Mouse (Mus musculus): ENCODE results near the gene Gm49325.

Gm49325 gene

DNA sequence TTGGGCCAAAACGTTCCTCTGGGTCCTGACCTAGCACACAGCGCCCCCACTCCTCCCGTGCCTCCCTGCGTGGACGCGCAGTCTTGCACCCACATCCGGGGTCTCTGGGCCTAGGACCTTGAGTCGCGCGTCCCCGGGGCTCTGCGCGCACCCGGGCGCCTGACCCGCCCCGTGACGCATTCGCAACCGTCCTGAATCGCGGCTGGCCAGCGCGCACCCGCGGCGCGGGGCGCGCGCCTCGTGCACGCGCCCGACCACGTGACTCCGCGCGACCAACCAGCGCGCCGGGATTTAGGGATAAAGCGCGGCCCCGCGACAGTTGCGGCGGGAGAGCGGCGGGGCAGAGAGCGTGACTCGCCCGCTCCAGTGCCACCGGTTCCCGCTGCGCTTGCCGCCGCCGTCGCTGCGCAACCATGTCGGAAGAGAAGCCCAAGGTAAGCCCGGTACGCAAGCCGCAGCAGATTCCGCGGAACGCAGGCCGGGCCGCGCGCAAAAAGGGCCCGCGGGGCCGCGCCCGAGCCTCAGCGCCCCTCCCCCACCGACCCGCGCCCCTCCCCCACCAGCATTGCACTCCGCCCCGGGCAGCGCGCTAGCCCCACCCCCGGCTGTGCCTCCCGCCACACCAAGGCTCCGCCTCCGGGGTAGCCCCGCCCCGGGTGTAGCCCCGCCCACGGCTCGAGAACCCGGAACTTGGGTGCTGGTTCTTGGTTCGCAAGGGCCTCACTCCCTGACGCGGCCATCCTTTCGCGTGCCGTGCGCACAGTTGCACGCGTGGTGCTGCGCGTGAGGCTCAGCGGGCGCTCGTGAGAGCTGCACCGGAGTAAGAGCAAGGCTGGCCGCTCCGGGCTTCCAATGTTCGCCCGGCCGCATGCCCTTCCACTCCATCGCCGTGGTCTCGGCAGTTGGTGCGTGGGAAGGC, at the start of gene Gm49325, which contains the start of gene Sumo3:
Gm49325 (plus strand) TSS at position 290 of the 919 bp plus-strand sequence.
Sumo3 (plus strand) TSS at position 190 of the 919 bp plus-strand sequence.
- in situ Hi-C loops (cut with MboI; ENCODE audit: low pct_unique_long_range_greater_than_20kb in 1 of 2, low sequenced_read_pairs in 2 of 2, unreplicated experiment in 1 of 2), result no loop called here

DNA sequence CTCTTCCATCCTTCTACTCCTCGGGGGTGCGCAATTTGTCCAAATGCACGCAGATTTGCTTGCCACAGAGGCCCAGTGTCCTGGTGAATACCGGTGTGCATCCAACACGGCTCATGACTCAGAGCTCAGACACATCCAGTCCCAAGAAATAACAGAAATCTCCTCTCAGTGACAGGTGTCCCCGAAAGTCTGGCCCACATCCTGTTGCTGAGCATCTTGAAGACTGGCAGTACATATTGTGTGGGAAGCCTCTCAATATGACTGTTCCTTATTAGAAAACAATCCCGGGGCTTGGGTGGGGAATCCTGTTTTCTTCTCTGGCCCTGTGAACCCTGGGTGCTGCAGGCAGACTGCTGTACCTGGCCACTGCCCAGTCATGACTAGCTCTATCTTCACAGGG, 49.4 kb upstream of the Gm49325 start:
- in situ Hi-C loops (cut with MboI; ENCODE audit: low pct_unique_long_range_greater_than_20kb in 1 of 2, low sequenced_read_pairs in 2 of 2, unreplicated experiment in 1 of 2), result no loop called here

DNA sequence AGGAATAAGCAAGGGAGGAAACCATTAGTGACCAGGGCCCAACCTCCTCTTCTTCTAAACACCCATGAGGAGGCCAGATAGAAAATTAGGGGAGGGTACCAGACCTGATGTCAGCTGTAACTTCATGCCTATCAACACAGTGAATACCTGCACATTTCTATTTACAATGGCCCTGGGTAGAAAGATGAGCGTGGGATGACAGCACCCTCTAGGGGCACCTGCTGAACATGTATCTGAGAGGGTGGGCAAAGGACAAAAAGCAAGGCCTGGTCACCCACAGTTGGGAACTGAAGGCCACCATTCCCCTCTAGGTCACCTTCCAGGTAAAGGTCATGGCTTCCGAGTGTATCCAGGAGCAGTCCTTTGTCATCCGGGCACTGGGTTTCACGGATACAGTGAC, 48.4 kb upstream of the Gm49325 start:
- in situ Hi-C loops (cut with MboI; ENCODE audit: low pct_unique_long_range_greater_than_20kb in 1 of 2, low sequenced_read_pairs in 2 of 2, unreplicated experiment in 1 of 2), result no loop called here

DNA sequence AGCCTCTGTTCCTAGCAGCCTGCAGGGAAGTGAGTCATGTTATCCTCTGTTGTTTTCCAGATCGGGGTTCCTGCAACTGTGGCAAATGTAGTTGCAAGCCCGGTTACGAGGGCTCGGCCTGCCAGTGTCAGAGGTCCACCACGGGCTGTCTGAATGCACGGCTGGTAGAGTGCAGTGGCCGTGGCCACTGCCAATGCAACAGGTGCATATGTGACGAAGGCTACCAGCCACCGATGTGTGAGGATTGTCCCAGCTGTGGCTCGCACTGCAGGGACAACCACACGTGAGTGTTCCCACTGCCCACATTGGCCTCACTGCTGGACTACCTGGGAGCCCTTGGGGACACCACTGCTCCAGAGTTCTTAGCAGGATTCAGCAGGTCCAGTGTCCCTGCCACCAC, 45.9 kb upstream of the Gm49325 start:
- in situ Hi-C loops (cut with MboI; ENCODE audit: low pct_unique_long_range_greater_than_20kb in 1 of 2, low sequenced_read_pairs in 2 of 2, unreplicated experiment in 1 of 2), result no loop called here

DNA sequence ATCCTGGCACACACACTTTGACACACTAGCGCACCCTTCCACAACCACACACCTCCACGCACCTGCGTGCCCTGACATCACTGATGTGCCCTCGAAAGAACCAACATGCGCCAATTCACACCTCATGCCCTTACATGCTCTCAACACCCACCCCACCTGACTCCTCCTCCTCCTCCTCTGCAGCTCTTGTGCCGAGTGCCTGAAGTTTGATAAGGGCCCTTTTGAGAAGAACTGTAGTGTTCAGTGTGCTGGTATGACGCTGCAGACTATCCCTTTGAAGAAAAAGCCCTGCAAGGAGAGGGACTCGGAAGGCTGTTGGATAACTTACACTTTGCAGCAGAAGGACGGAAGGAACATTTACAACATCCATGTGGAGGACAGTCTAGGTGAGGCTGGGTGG, 45.2 kb upstream of the Gm49325 start:
- in situ Hi-C loops (cut with MboI; ENCODE audit: low pct_unique_long_range_greater_than_20kb in 1 of 2, low sequenced_read_pairs in 2 of 2, unreplicated experiment in 1 of 2), result no loop called here

DNA sequence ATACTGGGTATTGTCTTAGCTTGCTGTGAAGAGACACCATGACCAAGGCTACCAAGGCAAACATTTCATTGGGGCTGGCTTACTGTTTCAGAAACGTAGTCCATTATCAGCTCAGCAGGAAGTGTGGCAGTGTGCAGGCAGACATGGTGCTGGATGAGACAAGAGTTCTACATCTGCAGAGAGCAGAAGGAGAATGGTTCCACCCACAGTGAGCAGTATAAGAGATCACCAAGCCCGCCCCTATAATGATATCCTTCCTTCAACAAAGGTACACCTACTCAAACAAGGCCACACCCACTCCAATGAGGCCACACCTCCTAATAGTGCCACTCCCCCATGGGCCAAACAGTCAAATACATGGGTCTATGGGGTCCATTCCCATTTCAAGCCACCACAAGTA, 44.5 kb upstream of the Gm49325 start:
- in situ Hi-C loops (cut with MboI; ENCODE audit: low pct_unique_long_range_greater_than_20kb in 1 of 2, low sequenced_read_pairs in 2 of 2, unreplicated experiment in 1 of 2), result no loop called here

DNA sequence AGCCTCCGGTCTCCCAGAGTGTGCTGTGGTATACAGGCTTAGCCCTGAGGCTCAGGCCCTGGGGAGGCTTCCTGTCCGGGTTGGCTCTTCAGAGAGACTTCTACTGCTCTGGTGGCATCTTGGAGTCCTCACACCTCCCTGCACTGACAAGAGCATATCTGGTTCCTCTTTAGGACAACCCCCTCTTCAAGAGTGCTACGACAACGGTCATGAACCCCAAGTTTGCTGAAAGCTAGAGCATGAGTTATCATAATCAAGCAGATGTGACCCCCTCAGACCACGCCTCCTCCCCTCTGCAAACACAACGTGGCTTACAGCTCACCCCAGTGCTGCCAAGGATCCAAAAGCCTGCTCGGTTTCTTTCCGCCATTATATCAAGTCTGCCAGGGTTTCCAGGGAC, 41.0 kb upstream of the Gm49325 start:
- in situ Hi-C loops (cut with MboI; ENCODE audit: low pct_unique_long_range_greater_than_20kb in 1 of 2, low sequenced_read_pairs in 2 of 2, unreplicated experiment in 1 of 2), result no loop called here

GRCm38 (mm10) chr10:77566651-77567050, 39.3 kb upstream of the Gm49325 start:
- in situ Hi-C loops (cut with MboI; ENCODE audit: low pct_unique_long_range_greater_than_20kb in 1 of 2, low sequenced_read_pairs in 2 of 2, unreplicated experiment in 1 of 2), result no loop called here

- in situ Hi-C loops (cut with MboI; ENCODE audit: low pct_unique_long_range_greater_than_20kb in 1 of 2, low sequenced_read_pairs in 2 of 2, unreplicated experiment in 1 of 2), result no loop called here
Observed at GRCm38 (mm10) chr10:77569481-77569880, 36.5 kb upstream of the Gm49325 start.

DNA sequence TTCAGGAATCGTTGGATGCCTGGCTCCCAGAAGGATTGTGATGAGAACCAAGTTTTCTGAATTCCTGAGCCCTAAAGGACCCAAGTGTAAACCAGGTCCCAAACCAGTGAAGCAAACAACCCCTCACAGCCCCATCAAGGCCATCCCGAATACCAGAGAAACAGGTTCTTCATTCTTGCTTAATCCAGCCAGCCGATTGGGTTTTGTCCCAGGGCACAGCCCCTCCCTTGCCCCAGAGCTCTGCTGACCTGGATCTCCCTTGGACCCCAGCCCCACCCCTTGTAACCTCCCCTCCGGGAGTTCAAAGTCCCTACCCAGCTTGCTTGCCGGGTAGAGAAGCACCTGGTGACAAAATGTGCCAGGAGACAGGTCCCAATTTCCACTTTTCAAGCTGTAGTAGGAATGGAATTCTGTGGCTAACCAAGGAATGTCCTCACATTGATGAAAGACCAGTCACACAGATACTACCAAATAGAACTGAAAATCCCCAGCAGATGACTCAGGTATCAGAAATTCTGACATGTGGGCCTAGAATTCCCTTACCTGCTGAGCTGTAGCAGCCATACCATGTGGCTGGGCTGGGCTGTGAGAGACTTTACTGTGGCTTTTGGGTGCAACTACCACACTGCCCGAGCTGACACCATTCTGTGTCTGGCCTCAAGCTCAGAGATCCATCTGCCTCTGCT, 35.9 kb upstream of the Gm49325 start:
- in situ Hi-C loops (cut with MboI; ENCODE audit: low pct_unique_long_range_greater_than_20kb in 1 of 2, low sequenced_read_pairs in 2 of 2, unreplicated experiment in 1 of 2), result no loop called here

- in situ Hi-C loops (cut with MboI; ENCODE audit: low pct_unique_long_range_greater_than_20kb in 1 of 2, low sequenced_read_pairs in 2 of 2, unreplicated experiment in 1 of 2), result no loop called here
Observed at GRCm38 (mm10) chr10:77572225-77572624, 33.8 kb upstream of the Gm49325 start.

DNA sequence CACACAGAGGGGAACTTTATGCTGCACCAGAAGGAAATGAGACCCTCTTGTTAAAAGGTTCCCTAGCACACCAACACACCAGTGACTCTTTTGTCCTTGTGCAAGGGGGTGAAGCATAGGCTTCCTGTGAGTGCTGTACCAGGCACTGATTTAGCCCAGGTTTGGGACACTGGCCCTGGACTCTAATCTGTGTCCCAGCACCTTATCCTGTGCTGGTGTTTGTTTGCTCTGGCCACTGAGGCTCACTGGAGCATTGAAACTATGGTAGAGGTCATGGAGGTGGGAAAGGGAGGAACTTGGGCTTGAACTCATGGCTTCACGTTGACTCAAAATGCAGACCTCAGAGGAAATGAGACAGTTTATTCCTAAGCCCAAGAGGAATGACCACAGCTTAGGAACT, 32.8 kb upstream of the Gm49325 start:
- in situ Hi-C loops (cut with MboI; ENCODE audit: low pct_unique_long_range_greater_than_20kb in 1 of 2, low sequenced_read_pairs in 2 of 2, unreplicated experiment in 1 of 2), result no loop called here

DNA sequence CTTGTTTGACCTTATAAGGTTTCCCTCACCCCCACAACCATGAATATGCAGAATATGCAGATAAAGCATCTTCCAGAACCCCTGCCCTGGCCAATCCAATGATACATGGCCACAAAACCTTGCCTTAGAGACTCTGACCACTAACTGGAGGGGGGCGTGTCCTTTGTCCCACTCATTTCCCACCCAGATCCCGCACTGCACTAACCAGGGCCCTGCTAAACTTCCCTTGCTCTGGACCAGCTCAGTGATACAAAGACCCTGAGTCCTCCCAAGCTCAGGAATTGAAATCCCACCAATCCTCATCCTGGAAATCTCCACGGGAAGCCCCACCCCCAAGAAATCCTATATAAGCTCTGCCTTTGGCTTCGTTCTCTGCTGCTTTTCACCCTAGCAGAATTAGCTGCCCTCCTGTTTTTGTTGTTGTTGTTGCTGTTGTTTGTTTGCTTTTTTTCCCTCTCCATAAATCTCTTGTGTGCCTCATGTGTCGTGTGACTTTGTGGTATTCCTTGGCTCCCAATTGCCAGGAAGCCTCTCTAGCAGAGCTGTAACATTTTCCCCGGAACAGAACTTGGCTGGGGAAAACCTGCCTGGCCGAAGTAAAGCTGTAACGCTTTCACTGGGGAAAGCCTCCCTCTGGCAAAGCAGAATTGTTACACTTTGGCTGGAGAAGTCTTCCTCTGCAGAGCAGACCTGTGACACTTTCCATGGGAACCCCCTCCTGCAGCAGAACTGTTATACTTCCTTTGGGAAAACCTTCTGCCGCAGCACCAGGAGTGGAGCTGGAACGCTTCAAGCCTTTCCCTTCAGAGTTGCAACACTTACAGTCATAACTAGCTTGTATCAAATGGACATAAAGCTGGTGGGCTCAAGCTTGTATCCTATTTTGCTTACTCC, 25.7 kb upstream of the Gm49325 start:
- in situ Hi-C loops (cut with MboI; ENCODE audit: low pct_unique_long_range_greater_than_20kb in 1 of 2, low sequenced_read_pairs in 2 of 2, unreplicated experiment in 1 of 2), result no loop called here

DNA sequence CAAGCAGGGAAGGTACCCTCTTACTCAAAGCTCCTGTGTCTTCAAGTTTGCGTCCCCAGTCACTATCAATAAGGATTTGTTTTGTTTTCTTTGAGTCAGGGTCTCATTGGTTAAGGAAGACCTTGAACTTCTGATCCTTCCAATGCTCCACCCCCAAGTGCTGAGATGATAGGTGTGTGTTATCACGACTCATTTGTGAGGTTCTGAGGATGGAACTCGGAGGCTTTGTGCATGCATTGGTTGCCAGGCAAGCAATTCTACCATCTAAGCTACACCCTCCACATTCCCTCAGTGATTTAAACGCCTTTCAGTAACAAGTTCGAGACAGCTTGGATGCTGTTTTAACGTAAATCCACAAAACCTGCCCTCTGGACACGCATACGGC, 25.0 kb upstream of the Gm49325 start:
- in situ Hi-C loops (cut with MboI; ENCODE audit: low pct_unique_long_range_greater_than_20kb in 1 of 2, low sequenced_read_pairs in 2 of 2, unreplicated experiment in 1 of 2), result no loop called here

DNA sequence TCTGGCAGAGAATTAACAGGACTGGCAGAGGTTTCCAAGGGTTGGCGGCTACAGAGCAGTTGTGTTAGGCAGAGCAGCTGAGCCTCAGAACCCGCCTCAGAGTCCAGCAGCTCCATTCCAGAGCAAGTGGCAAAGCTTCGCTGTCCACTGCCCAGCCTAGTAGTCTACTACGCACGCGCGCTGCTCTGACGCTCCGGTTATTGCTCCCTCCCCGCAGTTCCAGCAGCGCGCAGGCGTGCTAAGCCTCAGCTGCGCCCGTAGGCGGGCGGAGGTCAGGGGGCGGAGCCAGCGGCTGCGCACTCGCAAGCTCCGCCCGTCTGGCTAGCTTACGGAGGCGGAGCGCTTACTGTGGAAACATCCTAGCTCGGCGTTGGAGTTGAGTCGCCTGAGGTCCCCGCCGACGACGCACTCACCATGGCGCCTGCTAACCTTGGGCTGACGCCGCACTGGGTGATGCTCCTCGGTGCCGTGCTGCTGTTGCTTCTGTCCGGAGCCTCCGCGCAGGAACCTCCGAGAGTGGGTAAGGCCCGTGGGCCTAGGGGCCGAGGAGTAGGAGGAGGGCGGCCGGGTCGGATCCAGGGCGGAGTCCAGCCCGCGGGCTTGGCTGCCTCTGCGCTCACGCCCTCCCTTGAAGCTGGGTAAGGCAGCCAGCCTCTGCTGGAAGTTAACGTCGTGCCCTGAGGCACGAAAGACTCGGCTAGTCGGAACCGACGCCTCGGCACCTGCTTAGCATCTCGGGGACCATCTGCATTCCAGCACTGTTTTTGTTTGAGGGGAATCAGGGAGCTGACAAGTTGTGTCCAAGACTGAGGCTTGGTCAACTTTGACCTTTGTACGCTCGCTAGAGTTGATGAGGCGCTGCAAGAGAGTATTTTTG, 24.4 kb upstream of the Gm49325 start, which contains the start of gene Pttg1ip:
Pttg1ip (plus strand) TSS at position 313 of the 877 bp plus-strand sequence.
- in situ Hi-C loops (cut with MboI; ENCODE audit: low pct_unique_long_range_greater_than_20kb in 1 of 2, low sequenced_read_pairs in 2 of 2, unreplicated experiment in 1 of 2), result no loop called here

DNA sequence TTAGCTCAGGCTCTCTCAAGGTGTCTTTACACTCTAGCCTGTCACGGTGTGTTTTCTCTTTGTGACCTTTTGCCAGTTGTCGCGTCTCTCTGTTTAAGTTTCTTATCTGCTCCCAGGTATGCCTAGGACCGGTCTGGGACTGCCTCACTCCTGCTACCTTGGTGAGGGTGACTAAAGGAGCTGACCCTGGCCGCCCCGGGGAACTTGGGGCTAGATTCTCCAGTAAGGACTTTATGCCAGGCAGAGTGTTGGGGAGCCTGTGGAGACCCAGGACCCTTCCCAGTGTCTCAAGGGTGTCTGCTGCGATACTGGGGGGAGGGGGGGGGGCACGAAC, 23.7 kb upstream of the Gm49325 start:
- in situ Hi-C loops (cut with MboI; ENCODE audit: low pct_unique_long_range_greater_than_20kb in 1 of 2, low sequenced_read_pairs in 2 of 2, unreplicated experiment in 1 of 2), result no loop called here

DNA sequence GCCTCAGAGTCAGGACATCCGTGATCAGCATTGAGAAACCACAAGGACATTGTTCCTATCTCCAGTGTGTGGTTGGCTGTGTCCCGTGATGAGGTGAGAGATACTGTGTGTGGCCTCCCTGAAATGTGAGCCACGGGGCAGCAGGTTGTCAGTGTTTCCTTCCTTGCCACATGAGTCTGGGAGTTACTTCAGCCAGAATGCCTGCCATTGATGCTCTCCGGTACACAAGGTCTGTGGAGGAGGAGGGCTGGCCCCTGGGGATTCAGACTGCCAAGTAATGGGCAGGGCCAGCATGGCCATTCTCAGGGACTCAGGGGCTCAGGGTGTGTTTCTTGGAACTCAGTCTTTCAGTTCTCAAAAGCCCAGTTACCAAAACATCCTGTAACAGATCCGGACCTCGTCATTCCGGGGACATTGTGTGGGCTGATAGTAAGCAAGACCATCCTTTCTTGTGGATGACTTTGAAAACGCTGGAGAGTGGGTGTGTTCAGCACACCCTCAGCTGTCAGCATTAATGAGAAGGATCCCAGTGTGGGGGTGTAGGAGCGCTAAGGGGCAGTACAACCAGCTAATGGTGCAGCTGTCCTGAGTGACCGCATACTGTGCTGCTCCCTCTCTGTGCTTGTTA, 22.1 kb upstream of the Gm49325 start:
- in situ Hi-C loops (cut with MboI; ENCODE audit: low pct_unique_long_range_greater_than_20kb in 1 of 2, low sequenced_read_pairs in 2 of 2, unreplicated experiment in 1 of 2), result no loop called here

DNA sequence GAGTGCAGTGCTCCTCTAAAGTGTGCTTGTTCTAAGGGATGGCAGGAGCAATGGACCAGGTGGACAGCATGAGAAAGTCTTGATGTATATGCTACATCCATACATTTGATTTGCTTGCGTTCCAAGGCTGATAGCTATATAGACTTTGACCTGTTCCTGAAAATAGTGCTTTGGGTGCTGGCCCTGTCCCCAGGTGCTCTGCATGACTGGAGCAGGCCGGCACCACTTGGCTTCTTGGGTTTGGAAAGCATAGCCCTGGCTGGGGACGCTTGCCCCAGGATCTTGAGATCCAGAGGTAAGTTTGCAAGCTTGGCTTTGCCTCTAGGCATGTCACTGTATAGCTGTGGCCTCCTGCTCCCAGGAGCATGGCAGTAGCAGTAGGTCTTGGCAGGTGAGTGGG, 19.4 kb upstream of the Gm49325 start:
- in situ Hi-C loops (cut with MboI; ENCODE audit: low pct_unique_long_range_greater_than_20kb in 1 of 2, low sequenced_read_pairs in 2 of 2, unreplicated experiment in 1 of 2), result no loop called here

Data from mouse embryonic stem cell (cell line).